Mouse (Mus musculus) hindbrain, embryonic 11.5 days (tissue): ENCODE data around the gene Gm5475. TPM values are rescaled to one million over a fixed set of nuclear protein-coding genes. Genes with fewer than 3 reads are reported as not detected.

ENCODE experiments used
- ATAC-seq: fragments of 200-750 bp; cut with Nextera tagmentation; 2 replicates; pipeline ENCODE4 v1.8.0; 2017; ENCODE audit warnings: mild to moderate bottlenecking, moderate TSS enrichment, moderate library complexity; ENCODE audit not compliant: low FRiP score
- DNase-seq: peaks from one replicate; pipeline ENCODE4 v3.0.0-alpha.2; 2015; ENCODE audit warnings: low spot score
- H3K27ac ChIP-seq: fragments of 300-500 bp; sonication (generic); 2 replicates; pipeline ENCODE4 v1.5.1; 2014; ENCODE audit warnings: mild to moderate bottlenecking, low read depth, low read length
- H3K27me3 ChIP-seq: fragments of 300-500 bp; sonication (generic); 2 replicates; pipeline ENCODE4 v1.6.1; 2014; ENCODE audit warnings: mild to moderate bottlenecking, low read length, moderate library complexity, mixed read lengths; ENCODE audit not compliant: control insufficient read depth, insufficient read depth
- H3K36me3 ChIP-seq: fragments of 300-500 bp; sonication (generic); 2 replicates; pipeline ENCODE4 v1.6.1; 2014; ENCODE audit warnings: mild to moderate bottlenecking, low read length, moderate library complexity, mixed read lengths; ENCODE audit not compliant: control insufficient read depth, insufficient read depth
- H3K4me1 ChIP-seq: fragments of 300-500 bp; sonication (generic); replicated peaks from 2 replicates; pipeline ENCODE4 v1.6.1; 2014; ENCODE audit warnings: low read length, mixed read lengths; ENCODE audit not compliant: control insufficient read depth, insufficient read depth
- H3K4me2 ChIP-seq: fragments of 300-500 bp; sonication (generic); replicated peaks from 2 replicates; pipeline ENCODE4 v1.6.1; 2014; ENCODE audit warnings: mild to moderate bottlenecking, low read depth, low read length
- H3K4me3 ChIP-seq: fragments of 300-500 bp; sonication (generic); 2 replicates; pipeline ENCODE4 v1.5.1; 2014; ENCODE audit warnings: low read depth, low read length
- H3K9ac ChIP-seq: fragments of 300-500 bp; sonication (generic); 2 replicates; pipeline ENCODE4 v1.6.1; 2014; ENCODE audit warnings: low read depth, low read length
- H3K9me3 ChIP-seq: fragments of 300-500 bp; sonication (generic); 2 replicates; pipeline ENCODE4 v1.6.1; 2016; ENCODE audit warnings: low read length; ENCODE audit not compliant: control insufficient read depth
- WGBS: fragments of 180-500 bp; shearing (Covaris S2); extraction: QIAGEN DNeasy Blood & Tissue Kit; methylation state at CpG from one replicate; pipeline ENCODE4 v1.1.7; 2014; 5-methylcytosine and 5-hydroxymethylcytosine counted together
- polyA plus RNA-seq: library from polyadenylated mRNA; unstranded; fragments of >200 nt; fragmentation: Nextera tagmentation; extraction: Ambion mirVana; gene quantifications from 2 replicates; pipeline ENCODE4 v1.2.1, GENCODE M21; 2014

The Gm5475 gene
- polyA plus RNA-seq, 1 experiment from 2014 or later: not detected

DNA sequence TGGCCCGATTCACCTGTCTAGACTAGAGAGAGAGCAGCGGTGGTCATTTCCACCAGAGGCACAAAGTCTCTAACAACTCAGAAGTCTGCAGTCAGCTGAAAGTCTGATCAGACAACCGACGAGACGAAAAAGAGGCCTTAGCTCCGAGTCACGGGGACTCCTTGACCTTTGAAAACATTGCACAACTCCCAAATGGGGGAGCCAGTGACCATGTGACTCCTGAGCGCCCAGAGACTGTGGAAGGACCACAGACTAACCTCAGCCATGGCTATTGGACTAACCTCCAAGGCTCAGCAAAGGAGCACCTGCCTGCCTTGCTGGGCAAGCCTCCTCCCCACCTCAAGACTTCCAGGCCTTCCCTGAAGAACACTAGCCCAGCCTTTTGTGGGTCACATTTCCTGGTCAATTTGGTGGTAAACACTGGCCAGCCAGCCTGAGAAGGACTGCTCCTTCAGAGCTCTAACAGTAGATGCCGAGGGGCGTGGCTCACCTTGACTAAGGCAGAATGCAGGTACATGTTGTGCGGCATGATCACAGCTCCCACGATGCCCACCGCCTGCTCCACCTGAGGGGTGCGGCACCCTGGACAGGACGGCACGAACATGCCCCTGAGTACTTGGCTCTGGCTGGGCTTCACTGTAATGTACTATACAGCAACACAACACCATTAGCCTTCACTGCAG is 18.5 kb upstream of the Gm5475 start:
- Histone ChIP-seq H3K4me3 (no peak overlapping the region), H3K36me3 (peaks cover 6% of the 10 kb centered on the region; the same call in 1 of the 2 replicates), H3K27ac (no peak overlapping the region), H3K27me3 (no peaks in the 10 kb centered on the region), H3K9me3 (no peaks in the 10 kb centered on the region), H3K4me2 (no peak overlapping the region), H3K9ac (no peak overlapping the region), H3K4me1 (no peaks in the 10 kb centered on the region)
- 94% methylated on average over 16 of the region's 16 CpGs for WGBS
- DNase-seq (no peak), ATAC-seq (no peak)

GRCm38 (mm10) chr15:100406088-100406487 is 15.9 kb upstream of the Gm5475 start:
- no peak for DNase-seq
- 84% methylated on average over 5 of the region's 5 CpGs for WGBS
- Histone ChIP-seq H3K4me2 (no peak overlapping the region), H3K4me1 (no peaks in the 10 kb centered on the region), H3K9ac (no peak overlapping the region), H3K9me3 (no peaks in the 10 kb centered on the region), H3K27ac (no peak overlapping the region), H3K36me3 (0 out of 2 replicates have a peak, but pooled peaks cover 2% of the 10 kb centered on the region), H3K27me3 (no peaks in the 10 kb centered on the region), H3K4me3 (no peak overlapping the region)
- ATAC-seq: no peak

- no peak for DNase-seq
- no peaks in the 10 kb centered on the region for H3K36me3 ChIP-seq
- WGBS: 64% methylated on average over 14 of the region's 14 CpGs
- H3K27me3 ChIP-seq: no peaks in the 10 kb centered on the region
- no peak for ATAC-seq
- H3K9me3 ChIP-seq: no peaks in the 10 kb centered on the region
- H3K9ac ChIP-seq: no peak overlapping the region
- no peak overlapping the region for H3K27ac ChIP-seq
- no peak overlapping the region for H3K4me3 ChIP-seq
- H3K4me1 ChIP-seq: no peaks in the 10 kb centered on the region
- H3K4me2 ChIP-seq: no peak overlapping the region
Observed at GRCm38 (mm10) chr15:100410918-100411672, 10.9 kb upstream of the Gm5475 start.

GRCm38 (mm10) chr15:100411731-100412130 is 10.2 kb upstream of the Gm5475 start:
- DNase-seq (no peak), ATAC-seq (no peak)
- Histone ChIP-seq H3K27me3 (no peaks in the 10 kb centered on the region), H3K9ac (no peak overlapping the region), H3K9me3 (no peaks in the 10 kb centered on the region), H3K36me3 (no peaks in the 10 kb centered on the region), H3K4me2 (no peak overlapping the region), H3K4me1 (no peaks in the 10 kb centered on the region), H3K27ac (no peak overlapping the region), H3K4me3 (no peak overlapping the region)
- 87% methylated on average over 5 of the region's 5 CpGs for WGBS

DNA sequence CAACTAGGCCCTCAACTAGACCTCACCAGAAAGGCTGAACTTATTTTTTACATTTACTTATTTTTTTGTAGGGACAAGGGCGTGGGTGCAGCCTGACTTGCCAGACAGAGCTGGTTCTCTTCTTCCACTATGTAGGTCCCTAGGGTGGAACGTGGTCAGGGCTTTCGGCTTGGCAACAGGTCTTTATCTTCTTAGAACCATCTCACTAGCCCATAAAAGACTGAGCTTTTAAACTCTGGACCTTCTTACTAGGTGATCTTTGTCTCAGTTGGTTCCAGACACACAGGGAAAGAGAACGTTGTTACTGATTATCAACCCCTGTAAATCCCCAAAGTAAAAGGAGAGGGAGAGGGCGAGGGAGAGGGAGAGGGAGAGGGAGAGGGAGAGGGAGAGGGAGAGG is 8.6 kb upstream of the Gm5475 start:
- no peaks in the 10 kb centered on the region; the same call in 1 of the 2 replicates for H3K4me1 ChIP-seq
- H3K36me3 ChIP-seq: no peaks in the 10 kb centered on the region
- H3K27ac ChIP-seq: no peak overlapping the region
- H3K4me2 ChIP-seq: no peak overlapping the region
- no peak for ATAC-seq
- no peak overlapping the region for H3K4me3 ChIP-seq
- WGBS: 86% methylated on average over 4 of the region's 5 CpGs
- no peak overlapping the region for H3K9ac ChIP-seq
- H3K27me3 ChIP-seq: no peaks in the 10 kb centered on the region
- DNase-seq: no peak
- H3K9me3 ChIP-seq: no peaks in the 10 kb centered on the region

- H3K36me3 ChIP-seq: no peaks in the 10 kb centered on the region
- H3K4me3 ChIP-seq: no peak overlapping the region
- H3K27me3 ChIP-seq: no peaks in the 10 kb centered on the region
- H3K4me2 ChIP-seq: no peak overlapping the region
- H3K27ac ChIP-seq: no peak overlapping the region
- no peak overlapping the region for H3K9ac ChIP-seq
- DNase-seq (no peak), ATAC-seq (no peak)
- H3K9me3 ChIP-seq: no peaks in the 10 kb centered on the region
- WGBS: 81% methylated on average over 4 of the region's 4 CpGs
- no peaks in the 10 kb centered on the region; the same call in 1 of the 2 replicates for H3K4me1 ChIP-seq
Observed at GRCm38 (mm10) chr15:100414011-100414410, 7.9 kb upstream of the Gm5475 start.

DNA sequence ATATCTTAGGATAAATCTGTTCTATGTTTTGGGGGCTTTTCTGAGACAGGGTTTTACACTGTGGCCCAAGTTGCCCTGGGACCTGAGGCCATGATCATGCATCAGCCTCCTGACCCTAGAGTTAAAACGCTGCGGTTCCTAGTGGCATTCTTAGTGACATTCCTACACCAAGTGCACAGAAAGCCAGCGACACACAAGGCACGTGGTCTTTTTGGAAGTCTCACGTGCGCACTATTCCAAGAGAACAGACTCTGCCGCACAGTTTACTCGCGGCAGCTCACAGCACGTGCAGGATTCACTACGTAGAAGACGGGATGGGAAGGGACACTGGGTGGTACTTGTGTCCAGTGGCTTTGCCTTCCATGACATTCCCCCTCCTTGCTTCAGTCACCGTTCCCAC is 7.0 kb upstream of the Gm5475 start:
- Histone ChIP-seq H3K27me3 (no peaks in the 10 kb centered on the region), H3K4me1 (no peaks in the 10 kb centered on the region; the same call in 1 of the 2 replicates), H3K27ac (no peak overlapping the region), H3K4me3 (no peak overlapping the region), H3K9me3 (no peaks in the 10 kb centered on the region), H3K4me2 (no peak overlapping the region), H3K36me3 (no peaks in the 10 kb centered on the region), H3K9ac (no peak overlapping the region)
- WGBS: 95% methylated on average over 13 of the region's 13 CpGs
- no peak for ATAC-seq
- DNase-seq: no peak

- no peak overlapping the region for H3K27ac ChIP-seq
- ATAC-seq (no peak), DNase-seq (no peak)
- H3K4me3 ChIP-seq: no peak overlapping the region
- H3K4me1 ChIP-seq: no peaks in the 10 kb centered on the region; the same call in 1 of the 2 replicates
- no peaks in the 10 kb centered on the region for H3K27me3 ChIP-seq
- no peaks in the 10 kb centered on the region for H3K36me3 ChIP-seq
- no peaks in the 10 kb centered on the region for H3K9me3 ChIP-seq
- no peak overlapping the region for H3K4me2 ChIP-seq
- WGBS: 94% methylated on average over 8 of the region's 8 CpGs
- H3K9ac ChIP-seq: no peak overlapping the region
Observed at GRCm38 (mm10) chr15:100415684-100416083, 6.3 kb upstream of the Gm5475 start.
